Mouse (Mus musculus) heart, adult 2 months (tissue): ENCODE data around the gene Exoc5.

Source experiments
- CTCF ChIP-seq: fragments of 200-600 bp; IDR thresholded peaks from 2 replicates; pipeline ENCODE4 v1.8.1; 2022; ENCODE audit warnings: antibody characterized with exemption, mild to moderate bottlenecking, moderate library complexity
- EP300 ChIP-seq: fragments of 200-500 bp; IDR thresholded peaks from 2 replicates; pipeline ENCODE4 v1.6.1; 2011; ENCODE audit warnings: low read depth, low read length, control low read depth; ENCODE audit not compliant: insufficient read depth
- POLR2A ChIP-seq: fragments of 200-500 bp; IDR thresholded peaks from 2 replicates; pipeline ENCODE4 v1.6.1; 2011; ENCODE audit warnings: mild to moderate bottlenecking, low read depth, low read length, control low read depth; ENCODE audit not compliant: insufficient read depth

DNA sequence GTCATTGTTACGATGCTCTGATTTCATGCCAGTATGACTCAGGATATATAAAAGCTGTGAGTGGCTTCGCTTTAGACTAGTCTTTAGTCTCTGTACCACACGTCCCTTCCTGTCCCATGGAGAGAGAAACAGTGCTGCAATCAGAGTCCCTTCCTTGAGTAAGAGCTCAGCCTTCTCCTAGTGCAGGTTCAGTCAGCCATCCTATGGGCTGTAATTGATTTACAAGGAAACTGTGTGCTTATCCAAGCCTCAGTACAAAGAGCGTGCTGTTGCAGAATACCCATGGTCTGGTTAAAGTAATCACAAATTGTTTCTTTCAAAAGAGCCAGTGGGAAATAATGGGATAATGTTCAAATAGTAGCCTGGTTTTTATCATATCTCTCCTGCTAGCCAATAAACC is 20.1 kb upstream of the Exoc5 start:
- no peak for TF ChIP-seq CTCF
- no peak for TF ChIP-seq POLR2A
- TF ChIP-seq EP300, result no peak
